Mouse (Mus musculus) testis, adult 2 months (tissue): ENCODE data around the gene Tmem176a.

ENCODE experiments used
- CTCF ChIP-seq: fragments of 200-500 bp; IDR thresholded peaks from 2 replicates; pipeline ENCODE4 v1.5.1; 2012; ENCODE audit warnings: low read depth, mild to moderate bottlenecking, inconsistent platforms, low read length, moderate library complexity; ENCODE audit not compliant: control insufficient read depth, insufficient read depth, insufficient replicate concordance
- POLR2A ChIP-seq: fragments of 200-500 bp; IDR thresholded peaks from 2 replicates; pipeline ENCODE4 v1.6.1; 2012; ENCODE audit warnings: low read depth, mild to moderate bottlenecking, inconsistent platforms, low read length, moderate library complexity; ENCODE audit not compliant: control insufficient read depth

DNA sequence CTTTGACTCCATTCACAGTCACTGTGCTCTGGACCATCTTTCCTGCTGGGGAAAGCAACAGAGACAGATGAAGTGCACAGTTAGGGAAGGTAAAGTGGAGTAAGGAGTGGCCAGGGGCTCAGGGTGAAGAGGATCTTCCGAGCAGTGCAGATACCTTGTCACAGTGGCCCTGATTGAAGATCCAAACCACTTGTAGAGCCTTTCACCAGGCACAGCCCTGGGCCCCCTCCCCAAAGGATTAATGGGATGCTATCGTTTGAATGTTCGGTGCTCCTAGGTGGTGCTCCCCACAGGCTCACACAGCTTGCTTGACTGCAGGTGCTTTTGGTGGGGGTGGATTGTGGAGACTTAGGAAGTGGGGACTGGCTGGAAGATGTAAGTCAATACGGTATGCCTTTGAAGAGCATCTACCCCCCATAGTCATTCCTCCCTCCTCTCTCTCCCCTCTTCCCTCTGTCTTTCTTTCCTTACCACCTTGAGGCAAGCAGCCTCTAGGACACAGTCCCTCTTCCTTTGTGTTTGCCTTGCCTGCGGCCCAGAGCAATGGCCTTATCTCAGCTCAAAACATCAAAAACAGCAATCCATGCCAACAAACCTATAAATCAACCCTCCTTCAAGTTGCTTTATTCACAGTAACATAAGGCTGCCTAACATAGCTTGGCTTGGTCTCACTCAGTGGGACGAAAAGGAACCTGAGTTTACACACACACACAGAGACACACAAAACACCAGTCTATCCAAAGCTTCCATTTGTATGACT lies 2.2 kb upstream of the Tmem176a start:
- TF ChIP-seq POLR2A: no peak
- TF ChIP-seq CTCF: no peak
